ENCODE assay signal across 8 mouse cellular contexts in the genomic region with DNA sequence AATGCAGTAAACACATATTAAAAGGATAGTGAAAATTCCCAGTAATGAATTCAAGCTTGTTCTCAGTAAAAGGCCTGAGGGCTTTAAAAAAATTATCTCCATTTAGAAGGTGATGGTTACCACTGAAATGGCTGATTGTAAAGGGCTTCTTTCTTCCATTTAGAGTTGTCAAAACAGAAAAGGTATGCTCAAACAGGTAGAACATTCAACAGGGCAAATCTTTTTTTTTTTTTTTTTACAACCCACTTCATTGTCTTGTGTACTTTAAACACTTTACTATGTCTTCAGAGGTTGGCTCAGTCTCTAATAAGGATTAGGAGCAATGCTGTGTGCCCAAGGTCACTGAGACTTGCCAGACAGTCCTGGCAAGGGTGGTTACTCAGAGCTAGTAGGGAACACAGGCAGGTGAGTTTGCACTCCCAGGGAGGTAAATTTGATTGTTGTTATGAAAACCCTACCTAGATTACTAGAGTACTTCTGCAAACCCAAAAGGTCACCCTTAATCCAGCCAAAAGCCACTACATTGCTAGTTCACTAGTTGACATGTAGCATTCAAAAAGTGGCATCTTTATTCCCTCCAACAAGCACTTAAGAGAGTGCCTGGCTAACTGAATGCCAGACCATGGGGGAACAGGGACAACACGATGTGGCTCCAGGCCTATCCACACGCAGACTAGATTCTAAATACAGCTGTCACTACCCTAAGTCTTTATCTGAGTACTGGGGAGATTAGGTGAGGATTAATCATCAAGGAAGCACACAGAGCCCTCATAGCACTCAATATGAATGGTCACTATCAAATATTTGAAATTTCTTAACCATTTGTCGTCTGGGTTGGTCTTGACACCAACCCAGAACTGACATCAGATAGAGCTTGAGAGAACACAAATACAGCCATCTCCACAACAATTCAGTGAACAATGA. TPM values are rescaled to one million over a fixed set of nuclear protein-coding genes. Genes with fewer than 3 reads are reported as not detected.
DNase-seq lines count a peak whose midpoint lies in the region; ATAC-seq lines count a peak whose summit lies in the region.

No protein-coding gene starts in this region.

- 53% methylated on average over 3 of the region's 3 CpGs for WGBS in heart, embryonic 13.5 days
- 72% methylated on average over 3 of the region's 3 CpGs for WGBS in forebrain, embryonic 16.5 days
- 67% methylated on average over 3 of the region's 3 CpGs for WGBS in midbrain, embryonic 10.5 days

- peak overlapping the region; percentile 87 for H3K9ac ChIP-seq in heart, embryonic 13.5 days
- H3K9ac ChIP-seq in forebrain, embryonic 16.5 days (replicated peaks; ENCODE audit: low read depth, low read length), result no peak overlapping the region

- peak overlapping the region; percentile 73 for H3K4me3 ChIP-seq in heart, embryonic 13.5 days
- H3K4me3 ChIP-seq in forebrain, embryonic 16.5 days (replicated peaks; ENCODE audit: low read length), result no peak overlapping the region
- peak overlapping the region; percentile 74; the same call in 1 of the 2 replicates for H3K4me3 ChIP-seq in midbrain, embryonic 10.5 days

- H3K36me3 ChIP-seq in heart, embryonic 13.5 days, result no peaks in the 10 kb centered on the region
- H3K36me3 ChIP-seq in forebrain, embryonic 16.5 days (ENCODE audit: control insufficient read depth, insufficient read depth), result no peaks in the 10 kb centered on the region
- H3K36me3 ChIP-seq in midbrain, embryonic 10.5 days, result 0 out of 2 replicates have a peak, but pooled peaks cover 3% of the 10 kb centered on the region

- no peak for ATAC-seq in heart, embryonic 13.5 days (ENCODE audit: extremely low read depth, insufficient number of reproducible peaks, low FRiP score, low TSS enrichment)
- no peak for ATAC-seq in forebrain, embryonic 16.5 days

- peaks cover 79% of the 10 kb centered on the region for H3K4me1 ChIP-seq in heart, embryonic 13.5 days
- peaks cover 72% of the 10 kb centered on the region for H3K4me1 ChIP-seq in forebrain, embryonic 16.5 days (replicated peaks; ENCODE audit: control insufficient read depth, insufficient read depth, low read length)
- peaks cover 70% of the 10 kb centered on the region for H3K4me1 ChIP-seq in midbrain, embryonic 10.5 days

- no peak for DNase-seq in heart, adult 18-20 months
- peak; percentile 14 for DNase-seq in MEL-GATA-1-ER (ENCODE audit: extremely low read depth, low read depth)
- DNase-seq in midbrain, embryonic 10.5 days (ENCODE audit: low spot score), result no peak
- no peak for DNase-seq in right cerebral cortex, postnatal 10 days (ENCODE audit: low spot score in 2 of 2)
- DNase-seq in ovary, adult 18-20 months (ENCODE audit: low spot score), result no peak
- DNase-seq in embryo, embryonic 10 days (ENCODE audit: low spot score), result no peak

- H3K27me3 ChIP-seq in heart, embryonic 13.5 days (replicated peaks), result peaks cover 25% of the 10 kb centered on the region
- H3K27me3 ChIP-seq in forebrain, embryonic 16.5 days (replicated peaks; ENCODE audit: control insufficient read depth, insufficient read depth, low read length), result peaks cover 8% of the 10 kb centered on the region; the same call in 1 of the 2 replicates
- peaks cover 33% of the 10 kb centered on the region for H3K27me3 ChIP-seq in midbrain, embryonic 10.5 days (ENCODE audit: low read depth, poor library complexity, severe bottlenecking)

- 0 out of 2 replicates have a peak overlapping the region, but pooled peaks have one; percentile 15 for H3K27ac ChIP-seq in heart, embryonic 13.5 days (replicated peaks)
- no peak overlapping the region for H3K27ac ChIP-seq in forebrain, embryonic 16.5 days (ENCODE audit: low read length)
- no peak overlapping the region for H3K27ac ChIP-seq in midbrain, embryonic 10.5 days (replicated peaks)

- H3K9me3 ChIP-seq in heart, embryonic 13.5 days, result no peaks in the 10 kb centered on the region
- no peaks in the 10 kb centered on the region for H3K9me3 ChIP-seq in forebrain, embryonic 16.5 days (ENCODE audit: control insufficient read depth, low read length)
- no peaks in the 10 kb centered on the region for H3K9me3 ChIP-seq in midbrain, embryonic 10.5 days (replicated peaks)

- peak overlapping the region; percentile 85 for H3K4me2 ChIP-seq in heart, embryonic 13.5 days
- H3K4me2 ChIP-seq in forebrain, embryonic 16.5 days (ENCODE audit: low read length), result peak overlapping the region; percentile 96

RNA-seq across cellular contexts. Expression of a gene that starts 1.5 kb away (rescaled TPM):
- polyA plus RNA-seq in heart, embryonic 13.5 days (2015; fragmentation: Nextera tagmentation; extraction: Ambion mirVana), result 4.2 and 5.2 TPM in 2 replicates
- total RNA-seq in heart, adult 18-20 months (2021), result 10 to 100 TPM; 12.3 to 14.4 TPM
- polyA plus RNA-seq in forebrain, embryonic 16.5 days (2015; fragmentation: Nextera tagmentation; extraction: Ambion mirVana), result 20.6 and 24.6 TPM in 2 replicates
- 5.3 and 12.5 TPM in 2 replicates for polyA plus RNA-seq in midbrain, embryonic 10.5 days (2016; fragmentation: Nextera tagmentation; extraction: Ambion mirVana)

RNA-seq across cellular contexts. Expression of a gene that starts 5.5 kb away (rescaled TPM):
- polyA plus RNA-seq in heart, embryonic 13.5 days (2015; fragmentation: Nextera tagmentation; extraction: Ambion mirVana), result 1.9 and 2.0 TPM in 2 replicates
- total RNA-seq in heart, adult 18-20 months (2021), result under 1 TPM; 0.67 to 0.72 TPM
- 4.7 and 5.2 TPM in 2 replicates for polyA plus RNA-seq in forebrain, embryonic 16.5 days (2015; fragmentation: Nextera tagmentation; extraction: Ambion mirVana)
- polyA plus RNA-seq in midbrain, embryonic 10.5 days (2016; fragmentation: Nextera tagmentation; extraction: Ambion mirVana), result 3.8 and 4.4 TPM in 2 replicates

RNA-seq across cellular contexts. Expression of a gene that starts 16.8 kb away (rescaled TPM):
- polyA plus RNA-seq in heart, embryonic 13.5 days (2015; fragmentation: Nextera tagmentation; extraction: Ambion mirVana), result 6.2 and 7.0 TPM in 2 replicates
- 1 to 10 TPM; 1.9 to 3.0 TPM for total RNA-seq in heart, adult 18-20 months (2021)
- polyA plus RNA-seq in forebrain, embryonic 16.5 days (2015; fragmentation: Nextera tagmentation; extraction: Ambion mirVana), result 10.2 and 12.2 TPM in 2 replicates
- polyA plus RNA-seq in midbrain, embryonic 10.5 days (2016; fragmentation: Nextera tagmentation; extraction: Ambion mirVana), result 22.4 and 22.9 TPM in 2 replicates

RNA-seq across cellular contexts. Expression of a gene that starts 34.4 kb away (rescaled TPM):
- 544 and 567 TPM in 2 replicates for polyA plus RNA-seq in heart, embryonic 13.5 days (2015; fragmentation: Nextera tagmentation; extraction: Ambion mirVana)
- 100 to 1,000 TPM; 241 to 255 TPM for total RNA-seq in heart, adult 18-20 months (2021)
- polyA plus RNA-seq in forebrain, embryonic 16.5 days (2015; fragmentation: Nextera tagmentation; extraction: Ambion mirVana), result 881 and 1,064 TPM in 2 replicates
- polyA plus RNA-seq in midbrain, embryonic 10.5 days (2016; fragmentation: Nextera tagmentation; extraction: Ambion mirVana), result 467 and 491 TPM in 2 replicates

RNA-seq across cellular contexts. Expression of a gene that starts 40.3 kb away (rescaled TPM):
- 27.0 and 31.2 TPM in 2 replicates for polyA plus RNA-seq in heart, embryonic 13.5 days (2015; fragmentation: Nextera tagmentation; extraction: Ambion mirVana)
- total RNA-seq in heart, adult 18-20 months (2021), result 10 to 100 TPM in 1 of 2 experiments, 1 to 10 TPM in 1; 8.3 to 13.5 TPM
- 25.5 and 28.2 TPM in 2 replicates for polyA plus RNA-seq in forebrain, embryonic 16.5 days (2015; fragmentation: Nextera tagmentation; extraction: Ambion mirVana)
- 42.4 and 44.8 TPM in 2 replicates for polyA plus RNA-seq in midbrain, embryonic 10.5 days (2016; fragmentation: Nextera tagmentation; extraction: Ambion mirVana)
